Mouse (Mus musculus) hindbrain, embryonic 15.5 days (tissue): Measurements from ENCODE around the gene Trim38. TPM values are rescaled to one million over a fixed set of nuclear protein-coding genes. Genes with fewer than 3 reads are reported as not detected.
A peak's percentile ranks its signal among the peaks of the same experiment; 100 is the strongest.
"Not testable (repeated sequence)": the region's sequence is repeated elsewhere in the genome, so short reads cannot be mapped to it uniquely, and the experiment has no call there.

Experiments used
- ATAC-seq: fragments of 200-750 bp; cut with Nextera tagmentation; 2 replicates; pipeline ENCODE4 v1.8.0; 2017; ENCODE audit warnings: low read depth, moderate number of reproducible peaks, moderate TSS enrichment; ENCODE audit not compliant: low FRiP score
- H3K27ac ChIP-seq: fragments of 300-500 bp; sonication (generic); replicated peaks from 2 replicates; pipeline ENCODE4 v1.5.1; 2015; ENCODE audit warnings: mild to moderate bottlenecking, inconsistent platforms
- H3K27me3 ChIP-seq: fragments of 300-500 bp; sonication (generic); 2 replicates; pipeline ENCODE4 v1.6.1; 2015; ENCODE audit warnings: control low read depth, inconsistent platforms
- H3K36me3 ChIP-seq: fragments of 300-500 bp; sonication (generic); 2 replicates; pipeline ENCODE4 v1.6.1; 2015; ENCODE audit warnings: control low read depth, inconsistent platforms
- H3K4me1 ChIP-seq: fragments of 300-500 bp; sonication (generic); replicated peaks from 2 replicates; pipeline ENCODE4 v1.6.1; 2015; ENCODE audit warnings: control low read depth, inconsistent platforms
- H3K4me2 ChIP-seq: fragments of 300-500 bp; sonication (generic); 2 replicates; pipeline ENCODE4 v1.6.1; 2015; ENCODE audit warnings: moderate library complexity, mild to moderate bottlenecking, inconsistent platforms
- H3K4me3 ChIP-seq: fragments of 300-500 bp; sonication (generic); 2 replicates; pipeline ENCODE4 v1.5.1; 2015; ENCODE audit warnings: mild to moderate bottlenecking, inconsistent platforms
- H3K9ac ChIP-seq: fragments of 300-500 bp; sonication (generic); 2 replicates; pipeline ENCODE4 v1.6.1; 2015; ENCODE audit warnings: inconsistent platforms
- H3K9me3 ChIP-seq: fragments of 300-500 bp; sonication (generic); 2 replicates; pipeline ENCODE4 v1.6.1; 2016; ENCODE audit warnings: control low read depth, inconsistent platforms
- WGBS: fragments of 180-500 bp; shearing (Covaris S2); methylation state at CpG from one replicate; pipeline ENCODE4 v1.1.7; 2015; 5-methylcytosine and 5-hydroxymethylcytosine counted together
- polyA plus RNA-seq: library from polyadenylated mRNA; unstranded; fragments of >200 nt; fragmentation: Nextera tagmentation; extraction: Ambion mirVana; gene quantifications from 2 replicates; pipeline ENCODE4 v1.2.1, GENCODE M21; 2015

Trim38 gene
- polyA plus RNA-seq, 1 experiment from 2014 or later: 0.10 TPM

- Histone ChIP-seq H3K4me2 (peak overlapping the region; percentile 100), H3K27ac (peak overlapping the region; percentile 89), H3K36me3 (no peaks in the 10 kb centered on the region), H3K4me3 (peak overlapping the region; percentile 58), H3K27me3 (no peaks in the 10 kb centered on the region), H3K9me3 (no peaks in the 10 kb centered on the region), H3K4me1 (peaks cover 23% of the 10 kb centered on the region), H3K9ac (peak overlapping the region; percentile 38)
- ATAC-seq: no peak
- WGBS: 2% methylated on average over 14 of the region's 14 CpGs
Observed at GRCm38 (mm10) chr13:23739922-23740252, 29.8 kb upstream of the Trim38 start.

- H3K9me3 ChIP-seq: no peaks in the 10 kb centered on the region
- peak overlapping the region; percentile 38 for H3K9ac ChIP-seq
- peak overlapping the region; percentile 100 for H3K4me2 ChIP-seq
- no peaks in the 10 kb centered on the region for H3K36me3 ChIP-seq
- H3K27ac ChIP-seq: peak overlapping the region; percentile 89
- WGBS: 34% methylated on average over 13 of the region's 13 CpGs
- no peak for ATAC-seq
- H3K4me1 ChIP-seq: peaks cover 23% of the 10 kb centered on the region
- H3K27me3 ChIP-seq: no peaks in the 10 kb centered on the region
- peak overlapping the region; percentile 58 for H3K4me3 ChIP-seq
Observed at GRCm38 (mm10) chr13:23740256-23740840, 29.4 kb upstream of the Trim38 start.

- 75% methylated on average over 5 of the region's 5 CpGs for WGBS
- H3K27me3 ChIP-seq: no peaks in the 10 kb centered on the region
- no peak overlapping the region for H3K27ac ChIP-seq
- no peak overlapping the region for H3K9ac ChIP-seq
- no peak overlapping the region for H3K4me3 ChIP-seq
- H3K36me3 ChIP-seq: no peaks in the 10 kb centered on the region
- peaks cover 26% of the 10 kb centered on the region for H3K4me1 ChIP-seq
- no peak overlapping the region for H3K4me2 ChIP-seq
- ATAC-seq: no peak
- H3K9me3 ChIP-seq: no peaks in the 10 kb centered on the region
Observed at GRCm38 (mm10) chr13:23740910-23741309, 28.8 kb upstream of the Trim38 start.

GRCm38 (mm10) chr13:23742007-23742406 is 27.7 kb upstream of the Trim38 start:
- H3K9me3 ChIP-seq: no peaks in the 10 kb centered on the region
- ATAC-seq: no peak
- H3K27ac ChIP-seq: no peak overlapping the region
- no peaks in the 10 kb centered on the region for H3K27me3 ChIP-seq
- H3K4me1 ChIP-seq: peaks cover 27% of the 10 kb centered on the region
- H3K4me2 ChIP-seq: no peak overlapping the region
- H3K9ac ChIP-seq: no peak overlapping the region
- H3K36me3 ChIP-seq: no peaks in the 10 kb centered on the region
- H3K4me3 ChIP-seq: no peak overlapping the region

- 86% methylated on average over 5 of the region's 5 CpGs for WGBS
- no peak for ATAC-seq
- H3K27me3 ChIP-seq: no peaks in the 10 kb centered on the region
Observed at GRCm38 (mm10) chr13:23743215-23743614, 26.5 kb upstream of the Trim38 start.

GRCm38 (mm10) chr13:23743963-23744362 is 25.8 kb upstream of the Trim38 start:
- H3K9me3 ChIP-seq: no peaks in the 10 kb centered on the region
- H3K27me3 ChIP-seq: no peaks in the 10 kb centered on the region
- no peak overlapping the region for H3K4me3 ChIP-seq
- peaks cover 30% of the 10 kb centered on the region for H3K4me1 ChIP-seq
- H3K27ac ChIP-seq: no peak overlapping the region
- ATAC-seq: no peak
- 51% methylated on average over 4 of the region's 4 CpGs for WGBS
- no peaks in the 10 kb centered on the region for H3K36me3 ChIP-seq
- H3K9ac ChIP-seq: no peak overlapping the region
- peak overlapping the region; percentile 15; the same call in 1 of the 2 replicates for H3K4me2 ChIP-seq

More at GRCm38 (mm10) chr13:23743215-23743614, 26.5 kb upstream of the Trim38 start:
- Histone ChIP-seq H3K9ac (no peak overlapping the region), H3K36me3 (no peaks in the 10 kb centered on the region), H3K4me2 (no peak overlapping the region), H3K4me3 (no peak overlapping the region), H3K9me3 (no peaks in the 10 kb centered on the region), H3K4me1 (peaks cover 33% of the 10 kb centered on the region), H3K27ac (no peak overlapping the region)

GRCm38 (mm10) chr13:23744421-23745380 is 25.0 kb upstream of the Trim38 start:
- Histone ChIP-seq H3K9me3 (no peaks in the 10 kb centered on the region), H3K4me1 (peaks cover 24% of the 10 kb centered on the region), H3K36me3 (no peaks in the 10 kb centered on the region), H3K27ac (no peak overlapping the region), H3K4me2 (peak overlapping the region; percentile 92), H3K4me3 (peak overlapping the region; percentile 46), H3K27me3 (no peaks in the 10 kb centered on the region), H3K9ac (no peak overlapping the region)
- no peak for ATAC-seq
- 1% methylated on average over 18 of the region's 36 CpGs for WGBS

GRCm38 (mm10) chr13:23745381-23746161 is 24.1 kb upstream of the Trim38 start, which contains the start of gene Hist1h3c:
Hist1h3c (minus strand) TSS chr13:23745602.
- WGBS: under 1% methylated on average over 27 of the region's 28 CpGs
- H3K4me3 ChIP-seq: peak within 1 kb of the TSS; percentile 46

GRCm38 (mm10) chr13:23746201-23747080 is 23.3 kb upstream of the Trim38 start, which contains the start of gene Hist1h2bb:
Hist1h2bb (plus strand) TSS chr13:23746734.
- H3K27me3 ChIP-seq, H3K9me3 ChIP-seq, H3K36me3 ChIP-seq: not testable (repeated sequence)
- WGBS: under 1% methylated on average over 44 of the region's 58 CpGs
- H3K4me2 ChIP-seq: peak within 1 kb of the TSS; percentile 92
- ATAC-seq: peak; percentile 94
- peak within 1 kb of the TSS; percentile 44 for H3K9ac ChIP-seq
- peaks cover 18% of the 10 kb centered on the region for H3K4me1 ChIP-seq
- H3K4me3 ChIP-seq: peak within 1 kb of the TSS; percentile 46
- H3K27ac ChIP-seq: peak within 1 kb of the TSS; percentile 98

More at GRCm38 (mm10) chr13:23745381-23746161, 24.1 kb upstream of the Trim38 start, which contains the start of gene Hist1h3c:
- peak; percentile 73 for ATAC-seq
- no peaks in the 10 kb centered on the region for H3K36me3 ChIP-seq
- peak within 1 kb of the TSS; percentile 44 for H3K9ac ChIP-seq
- peaks cover 18% of the 10 kb centered on the region for H3K4me1 ChIP-seq
- H3K9me3 ChIP-seq: no peaks in the 10 kb centered on the region
- H3K4me2 ChIP-seq: peak within 1 kb of the TSS; percentile 92
- peak within 1 kb of the TSS; percentile 98 for H3K27ac ChIP-seq
- no peaks in the 10 kb centered on the region for H3K27me3 ChIP-seq

- Histone ChIP-seq H3K4me1 (peaks cover 21% of the 10 kb centered on the region), H3K4me3 (peak overlapping the region; percentile 46), H3K36me3 (no peaks in the 10 kb centered on the region), H3K27me3 (no peaks in the 10 kb centered on the region), H3K27ac (peak overlapping the region; percentile 98), H3K4me2 (peak overlapping the region; percentile 92), H3K9ac (peak overlapping the region; percentile 44), H3K9me3 (no peaks in the 10 kb centered on the region)
- WGBS: 3% methylated on average over 13 of the region's 13 CpGs
- no peak for ATAC-seq
Observed at GRCm38 (mm10) chr13:23747081-23747891, 22.4 kb upstream of the Trim38 start.
